Mouse (Mus musculus) E14TG2a.4 (cell line): ENCODE measurements around the gene Psmd11.

Source experiments
- H3K27me3 ChIP-seq: 2 replicates; pipeline ENCODE4 v1.6.1; 2014; ENCODE audit warnings: low read length, control low read depth; ENCODE audit not compliant: insufficient read depth
- H3K36me3 ChIP-seq: 2 replicates; pipeline ENCODE4 v1.6.1; 2014; ENCODE audit warnings: low read length, control low read depth; ENCODE audit not compliant: insufficient read depth
- H3K4me1 ChIP-seq: replicated peaks from 2 replicates; pipeline ENCODE4 v1.6.1; 2014; ENCODE audit warnings: low read depth, low read length, control low read depth
- H3K4me3 ChIP-seq: replicated peaks from 2 replicates; pipeline ENCODE4 v1.5.1; 2014; ENCODE audit warnings: mild to moderate bottlenecking, low read length
- H3K9me3 ChIP-seq: 2 replicates; pipeline ENCODE4 v1.6.1; 2014; ENCODE audit warnings: low read length, control low read depth
- CTCF ChIP-seq: conservative IDR thresholded peaks from 2 replicates; pipeline ENCODE4 v1.5.1; 2014; ENCODE audit warnings: low read length
- NANOG ChIP-seq: IDR thresholded peaks from 2 replicates; pipeline ENCODE4 v1.6.1; 2014; ENCODE audit warnings: borderline replicate concordance, low read length, mixed read lengths
- POU5F1 ChIP-seq: IDR thresholded peaks from 2 replicates; pipeline ENCODE4 v1.6.1; 2014; ENCODE audit warnings: low read length, borderline replicate concordance

Psmd11 gene

GRCm38 (mm10) chr11:80504519-80505385, 76.3 kb downstream of the Psmd11 start:
- Histone ChIP-seq H3K9me3 (no peaks in the 10 kb centered on the region), H3K36me3 (no peaks in the 10 kb centered on the region), H3K4me3 (no peak overlapping the region)

DNA sequence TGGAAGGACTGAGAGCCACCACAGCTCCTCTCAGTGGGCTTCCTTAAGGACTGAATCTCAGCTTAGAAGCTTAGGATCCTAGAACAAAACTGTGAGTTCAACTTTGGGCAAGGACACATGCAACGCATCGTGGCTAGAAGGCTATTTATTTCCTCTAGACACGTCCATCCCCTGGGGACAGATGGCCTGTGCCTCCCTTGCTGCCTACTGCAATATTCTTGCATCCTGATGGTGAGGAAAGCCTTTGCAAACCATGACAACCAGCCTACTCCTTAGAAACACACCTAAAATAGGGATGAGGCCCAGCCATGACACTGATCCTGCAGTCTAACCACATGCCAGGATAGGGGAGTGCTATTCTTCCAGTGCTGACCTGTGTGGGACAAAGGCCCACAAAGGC, 77.2 kb downstream of the Psmd11 start:
- no peaks in the 10 kb centered on the region for H3K9me3 ChIP-seq
- peaks cover 4% of the 10 kb centered on the region; the same call in 1 of the 2 replicates for H3K27me3 ChIP-seq
- TF ChIP-seq NANOG (no peak), CTCF (no peak), POU5F1 (no peak)
- H3K4me3 ChIP-seq: no peak overlapping the region
- H3K4me1 ChIP-seq: peaks cover 24% of the 10 kb centered on the region
- H3K36me3 ChIP-seq: no peaks in the 10 kb centered on the region

More at GRCm38 (mm10) chr11:80504519-80505385, 76.3 kb downstream of the Psmd11 start:
- TF ChIP-seq NANOG (no peak), POU5F1 (no peak)
- Histone ChIP-seq H3K4me1 (peaks cover 31% of the 10 kb centered on the region), H3K27me3 (no peaks in the 10 kb centered on the region)

- Histone ChIP-seq H3K27me3 (peaks cover 4% of the 10 kb centered on the region; the same call in 1 of the 2 replicates), H3K36me3 (no peaks in the 10 kb centered on the region), H3K4me3 (no peak overlapping the region), H3K4me1 (peaks cover 24% of the 10 kb centered on the region), H3K9me3 (no peaks in the 10 kb centered on the region; the same call in 1 of the 2 replicates)
- no peak for TF ChIP-seq POU5F1
- TF ChIP-seq CTCF: no peak
- no peak for TF ChIP-seq NANOG
Observed at GRCm38 (mm10) chr11:80506483-80506882, 78.1 kb downstream of the Psmd11 start.

GRCm38 (mm10) chr11:80507791-80508190, 79.4 kb downstream of the Psmd11 start:
- Histone ChIP-seq H3K9me3 (no peaks in the 10 kb centered on the region; the same call in 1 of the 2 replicates), H3K27me3 (peaks cover 4% of the 10 kb centered on the region; the same call in 1 of the 2 replicates), H3K4me1 (peaks cover 28% of the 10 kb centered on the region), H3K36me3 (no peaks in the 10 kb centered on the region), H3K4me3 (no peak overlapping the region)
- TF ChIP-seq POU5F1: no peak
- TF ChIP-seq NANOG: no peak
- TF ChIP-seq CTCF: no peak

- Histone ChIP-seq H3K27me3 (peaks cover 4% of the 10 kb centered on the region; the same call in 1 of the 2 replicates), H3K4me1 (peaks cover 26% of the 10 kb centered on the region), H3K36me3 (no peaks in the 10 kb centered on the region), H3K9me3 (no peaks in the 10 kb centered on the region; the same call in 1 of the 2 replicates), H3K4me3 (no peak overlapping the region)
- no peak for TF ChIP-seq NANOG
- TF ChIP-seq POU5F1: no peak
- TF ChIP-seq CTCF: no peak
Observed at GRCm38 (mm10) chr11:80508361-80509175, 80.2 kb downstream of the Psmd11 start.

DNA sequence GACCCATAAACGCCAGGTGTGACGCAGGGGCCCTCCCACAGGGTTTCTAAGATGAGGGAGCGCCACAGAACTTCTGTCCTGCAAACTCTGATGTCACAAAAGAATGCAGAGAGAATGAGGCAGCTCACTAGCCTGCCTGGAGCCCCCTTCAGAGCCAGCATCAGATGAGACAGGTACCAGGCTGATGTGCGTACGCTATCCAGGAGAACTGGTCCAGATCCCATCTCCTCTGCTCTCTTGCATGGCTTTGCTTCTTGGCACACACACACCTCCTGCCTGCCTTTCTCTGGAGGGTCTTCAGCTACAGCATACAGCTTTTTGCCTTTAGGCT, 80.7 kb downstream of the Psmd11 start:
- Histone ChIP-seq H3K9me3 (no peaks in the 10 kb centered on the region; the same call in 1 of the 2 replicates), H3K27me3 (peaks cover 4% of the 10 kb centered on the region; the same call in 1 of the 2 replicates), H3K36me3 (no peaks in the 10 kb centered on the region), H3K4me1 (peaks cover 20% of the 10 kb centered on the region), H3K4me3 (no peak overlapping the region)
- TF ChIP-seq NANOG (no peak), POU5F1 (no peak), CTCF (no peak)

- Histone ChIP-seq H3K4me1 (peaks cover 14% of the 10 kb centered on the region), H3K9me3 (no peaks in the 10 kb centered on the region; the same call in 1 of the 2 replicates), H3K36me3 (no peaks in the 10 kb centered on the region), H3K4me3 (no peak overlapping the region), H3K27me3 (peaks cover 4% of the 10 kb centered on the region; the same call in 1 of the 2 replicates)
- TF ChIP-seq CTCF (no peak), NANOG (no peak), POU5F1 (no peak)
Observed at GRCm38 (mm10) chr11:80510124-80510523, 81.7 kb downstream of the Psmd11 start.
